Mouse (Mus musculus) embryonic facial prominence, embryonic 14.5 days (tissue): Measurements from ENCODE around the gene Gpsm2. TPM values are rescaled to one million over a fixed set of nuclear protein-coding genes. Genes with fewer than 3 reads are reported as not detected.
"Not testable (repeated sequence)": the region's sequence is repeated elsewhere in the genome, so short reads cannot be mapped to it uniquely, and the experiment has no call there.

ENCODE experiments used
- ATAC-seq: fragments of 200-750 bp; cut with Nextera tagmentation; 2 replicates; pipeline ENCODE4 v1.8.0; 2017; ENCODE audit warnings: low read depth, moderate number of reproducible peaks, moderate TSS enrichment
- DNase-seq: peaks from one replicate; pipeline ENCODE4 v3.0.0-alpha.2; 2015; ENCODE audit warnings: low spot score
- H3K27ac ChIP-seq: fragments of 300-500 bp; sonication (generic); replicated peaks from 2 replicates; pipeline ENCODE4 v1.5.1; 2014; ENCODE audit warnings: low read depth, mild to moderate bottlenecking, low read length, moderate library complexity
- H3K27me3 ChIP-seq: fragments of 300-500 bp; sonication (generic); replicated peaks from 2 replicates; pipeline ENCODE4 v1.6.1; 2014; ENCODE audit warnings: low read length; ENCODE audit not compliant: control insufficient read depth, insufficient read depth
- H3K36me3 ChIP-seq: fragments of 300-500 bp; sonication (generic); 2 replicates; pipeline ENCODE4 v1.6.1; 2014; ENCODE audit warnings: low read length, mixed read lengths; ENCODE audit not compliant: control insufficient read depth, insufficient read depth
- H3K4me1 ChIP-seq: fragments of 300-500 bp; sonication (generic); 2 replicates; pipeline ENCODE4 v1.6.1; 2014; ENCODE audit warnings: antibody characterized with exemption, low read length; ENCODE audit not compliant: control insufficient read depth, insufficient read depth
- H3K4me2 ChIP-seq: fragments of 300-500 bp; sonication (generic); 2 replicates; pipeline ENCODE4 v1.6.1; 2014; ENCODE audit warnings: low read depth, mild to moderate bottlenecking, low read length, moderate library complexity, mixed read lengths
- H3K4me3 ChIP-seq: fragments of 300-500 bp; sonication (generic); 2 replicates; pipeline ENCODE4 v1.5.1; 2014; ENCODE audit warnings: low read depth, mild to moderate bottlenecking, low read length
- H3K9ac ChIP-seq: fragments of 300-500 bp; sonication (generic); 2 replicates; pipeline ENCODE4 v1.6.1; 2014; ENCODE audit warnings: low read depth, mild to moderate bottlenecking, low read length, moderate library complexity, mixed read lengths
- H3K9me3 ChIP-seq: fragments of 300-500 bp; sonication (generic); 2 replicates; pipeline ENCODE4 v1.6.1; 2016; ENCODE audit warnings: low read length; ENCODE audit not compliant: control insufficient read depth
- WGBS: fragments of 180-500 bp; shearing (Covaris S2); extraction: QIAGEN DNeasy Blood & Tissue Kit; methylation state at CpG from one replicate; pipeline ENCODE4 v1.1.7; 2014; 5-methylcytosine and 5-hydroxymethylcytosine counted together
- polyA plus RNA-seq: library from polyadenylated mRNA; unstranded; fragments of >200 nt; fragmentation: Nextera tagmentation; extraction: Ambion mirVana; gene quantifications from 2 replicates; pipeline ENCODE4 v1.2.1, GENCODE M21; 2014

Gene Gpsm2
- polyA plus RNA-seq, 1 experiment from 2014 or later, result 69.5 TPM

DNA sequence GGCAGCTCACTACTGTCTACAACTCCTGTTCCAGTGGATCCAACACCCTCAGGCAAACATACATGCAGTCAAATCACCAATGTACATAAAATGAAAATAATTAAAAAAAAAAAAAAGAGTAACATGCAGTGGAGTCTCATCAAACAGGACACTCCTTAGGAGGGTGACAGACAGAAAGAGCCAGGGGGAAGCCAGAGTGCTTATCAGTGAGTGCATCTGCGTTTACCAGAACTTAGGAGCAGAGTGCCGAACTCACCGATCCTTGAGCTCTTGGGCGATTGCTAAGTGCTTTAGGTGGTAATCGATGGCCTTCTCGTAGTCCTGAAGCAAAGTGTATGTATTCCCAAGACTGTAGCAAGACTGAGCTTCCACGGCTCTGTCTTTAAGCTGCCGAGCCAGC, 23.4 kb downstream of the Gpsm2 start:
- peaks cover 89% of the 10 kb centered on the region for H3K36me3 ChIP-seq
- DNase-seq (no peak), ATAC-seq (no peak)
- H3K4me2 ChIP-seq, result no peak overlapping the region
- no peaks in the 10 kb centered on the region for H3K9me3 ChIP-seq
- no peaks in the 10 kb centered on the region for H3K4me1 ChIP-seq
- no peaks in the 10 kb centered on the region for H3K27me3 ChIP-seq
- H3K4me3 ChIP-seq, result no peak overlapping the region
- WGBS, result 92% methylated on average over 8 of the region's 8 CpGs
- no peak overlapping the region for H3K27ac ChIP-seq
- no peak overlapping the region for H3K9ac ChIP-seq

DNA sequence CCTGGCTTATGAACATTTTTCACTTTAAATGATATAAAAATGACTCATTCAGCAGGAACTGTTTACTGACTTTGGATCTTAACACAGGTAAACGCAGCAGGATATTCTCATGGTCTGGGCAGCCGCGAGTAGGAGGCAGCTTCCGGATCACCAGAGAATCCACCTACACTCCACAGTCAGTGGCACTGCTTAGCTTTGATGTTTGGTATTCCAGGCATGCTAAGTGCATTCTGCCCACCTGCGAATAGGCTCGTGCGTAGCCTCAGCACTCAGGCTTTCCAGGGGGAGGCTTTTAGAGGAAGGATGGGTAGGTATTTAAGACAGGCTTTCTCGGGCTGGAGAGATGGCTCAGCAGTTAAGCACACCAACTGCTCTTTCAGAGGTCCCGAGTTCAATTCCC, 27.8 kb downstream of the Gpsm2 start:
- no peaks in the 10 kb centered on the region for H3K9me3 ChIP-seq
- DNase-seq (no peak), ATAC-seq (no peak)
- H3K36me3 ChIP-seq, result peaks cover 69% of the 10 kb centered on the region
- peaks cover 6% of the 10 kb centered on the region; the same call in 1 of the 2 replicates for H3K4me1 ChIP-seq
- WGBS, result 81% methylated on average over 9 of the region's 9 CpGs
- no peak overlapping the region for H3K9ac ChIP-seq
- no peak overlapping the region for H3K27ac ChIP-seq
- H3K27me3 ChIP-seq, result no peaks in the 10 kb centered on the region
- no peak overlapping the region for H3K4me2 ChIP-seq
- H3K4me3 ChIP-seq, result no peak overlapping the region

DNA sequence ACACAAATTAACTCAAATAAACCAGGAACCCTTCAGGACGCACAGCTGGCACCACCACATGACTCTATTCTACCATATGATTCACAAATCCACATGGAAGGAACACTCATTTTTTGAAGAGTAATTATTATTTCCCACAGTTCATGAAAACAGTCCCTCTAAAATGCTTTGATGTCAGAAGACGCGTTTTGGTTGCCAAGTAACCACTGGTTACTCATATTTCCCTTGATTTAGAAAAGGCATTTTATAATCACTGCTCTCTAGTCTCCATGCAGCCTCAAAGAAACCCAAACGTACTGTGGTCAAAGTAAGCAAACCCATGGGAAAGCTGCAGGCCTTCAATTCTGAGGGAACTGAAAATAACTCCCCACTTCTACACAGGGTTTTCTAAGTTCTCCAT, 32.1 kb downstream of the Gpsm2 start:
- DNase-seq (peak; percentile 86), ATAC-seq (peak; percentile 85)
- no peak overlapping the region for H3K9ac ChIP-seq
- no peaks in the 10 kb centered on the region for H3K9me3 ChIP-seq
- no peaks in the 10 kb centered on the region for H3K27me3 ChIP-seq
- no peak overlapping the region for H3K4me3 ChIP-seq
- H3K4me1 ChIP-seq, result peaks cover 18% of the 10 kb centered on the region
- H3K27ac ChIP-seq, result peak overlapping the region; percentile 74
- peaks cover 63% of the 10 kb centered on the region for H3K36me3 ChIP-seq
- 22% methylated on average over 4 of the region's 4 CpGs for WGBS
- H3K4me2 ChIP-seq, result no peak overlapping the region

DNA sequence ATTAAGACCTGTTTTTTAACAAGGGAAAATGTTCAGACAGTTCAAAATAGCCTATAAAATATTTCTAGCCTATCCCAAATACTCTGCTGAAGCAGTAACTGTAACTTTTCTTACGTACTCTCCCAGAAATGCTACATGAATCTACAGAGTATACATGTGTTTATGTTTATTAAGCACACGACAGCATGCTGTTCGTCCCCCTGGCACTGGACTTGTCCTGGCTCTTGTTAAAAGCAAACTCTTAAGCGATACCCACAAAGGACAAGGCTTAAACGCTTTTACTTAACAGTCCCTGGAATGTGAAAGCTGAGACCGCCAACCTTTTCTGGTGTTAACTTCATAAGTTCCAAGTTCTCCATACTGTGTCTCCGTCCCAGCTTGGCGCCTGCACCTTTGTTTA, 32.7 kb downstream of the Gpsm2 start:
- H3K27ac ChIP-seq, result peak overlapping the region; percentile 74
- peaks cover 18% of the 10 kb centered on the region for H3K4me1 ChIP-seq
- H3K36me3 ChIP-seq, result peaks cover 61% of the 10 kb centered on the region
- no peak overlapping the region for H3K4me3 ChIP-seq
- DNase-seq, result peak; percentile 78
- no peak overlapping the region for H3K9ac ChIP-seq
- no peaks in the 10 kb centered on the region for H3K27me3 ChIP-seq
- ATAC-seq, result peak; percentile 56
- no peak overlapping the region for H3K4me2 ChIP-seq
- WGBS, result 39% methylated on average over 8 of the region's 8 CpGs
- no peaks in the 10 kb centered on the region for H3K9me3 ChIP-seq

DNA sequence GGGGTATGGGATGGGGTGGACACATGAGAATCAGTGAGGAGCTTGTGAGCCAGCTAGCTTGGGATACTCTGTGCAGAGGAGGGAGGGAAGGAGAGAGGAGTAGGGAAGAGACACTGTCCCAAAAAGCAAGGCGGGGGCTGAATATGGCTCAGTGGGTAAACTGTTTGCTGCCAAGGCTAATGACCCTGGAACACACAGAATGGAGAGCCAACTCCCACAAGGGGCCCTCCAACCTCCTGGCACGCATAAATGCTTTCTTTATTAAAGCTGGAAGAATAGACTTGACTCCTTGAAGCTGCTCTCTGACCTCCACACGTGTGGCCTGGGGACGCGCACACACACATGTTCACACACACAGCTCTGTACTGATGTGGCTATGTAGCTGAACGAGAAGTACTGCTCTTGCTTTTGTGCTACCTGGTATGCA, 33.1 kb downstream of the Gpsm2 start:
- peak; percentile 26; the same call in 1 of the 2 replicates for ATAC-seq
- Histone ChIP-seq H3K9ac (0 out of 2 replicates have a peak overlapping the region, but pooled peaks have one; percentile 6), H3K4me3 (no peak overlapping the region), H3K4me2 (no peak overlapping the region), H3K27ac (peak overlapping the region; percentile 74), H3K9me3 (no peaks in the 10 kb centered on the region), H3K4me1 (peaks cover 18% of the 10 kb centered on the region), H3K27me3 (no peaks in the 10 kb centered on the region), H3K36me3 (peaks cover 61% of the 10 kb centered on the region)
- DNase-seq, result peak; percentile 33
- 61% methylated on average over 6 of the region's 6 CpGs for WGBS

DNA sequence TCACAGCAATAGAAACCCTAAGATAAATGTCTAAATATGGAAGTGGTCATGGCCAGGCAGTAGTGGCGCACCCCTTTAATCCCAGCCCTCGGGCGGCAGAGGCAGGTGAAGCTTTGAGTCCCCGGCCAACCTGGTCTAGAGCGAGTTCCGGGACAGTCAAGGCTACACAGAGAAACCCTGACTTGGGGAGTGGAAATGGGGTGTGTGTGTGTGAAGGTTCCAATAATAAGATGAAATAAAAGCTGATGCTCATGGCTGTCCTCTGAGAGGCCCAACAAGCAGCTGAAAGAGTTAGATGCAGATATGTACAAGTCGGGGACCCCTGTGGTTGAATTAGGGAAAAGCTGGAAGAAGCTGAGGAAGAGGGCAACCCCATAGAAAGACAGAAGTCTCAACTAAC, 36.4 kb downstream of the Gpsm2 start:
- Histone ChIP-seq H3K36me3 (peaks cover 80% of the 10 kb centered on the region), H3K9ac (no peak overlapping the region), H3K4me1 (peaks cover 16% of the 10 kb centered on the region), H3K27me3 (no peaks in the 10 kb centered on the region), H3K4me2 (no peak overlapping the region), H3K4me3 (no peak overlapping the region), H3K27ac (no peak overlapping the region), H3K9me3 (no peaks in the 10 kb centered on the region)
- no peak for ATAC-seq
- DNase-seq, result no peak
- WGBS, result 94% methylated on average over 7 of the region's 7 CpGs

DNA sequence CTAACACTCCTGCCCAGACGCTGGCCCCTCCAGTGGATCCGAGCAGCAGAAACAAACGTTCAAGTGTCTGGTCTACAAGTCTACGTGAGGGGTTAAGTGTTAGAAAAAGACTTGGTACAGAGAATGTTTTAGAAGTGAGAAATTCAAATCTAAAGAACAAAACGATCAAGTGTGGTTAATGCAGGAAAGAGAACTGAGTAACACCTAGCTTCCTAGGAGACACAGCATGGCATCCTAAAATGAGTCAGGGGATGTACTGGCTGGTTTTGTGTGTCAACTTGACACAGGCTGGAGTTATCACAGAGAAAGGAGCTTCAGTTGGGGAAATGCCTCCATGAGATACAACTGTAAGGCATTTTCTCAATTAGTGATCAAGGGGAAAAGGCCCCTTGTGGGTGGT, 38.5 kb downstream of the Gpsm2 start:
- H3K9ac ChIP-seq, ATAC-seq, H3K4me1 ChIP-seq, H3K4me3 ChIP-seq, H3K27ac ChIP-seq, DNase-seq, H3K4me2 ChIP-seq, H3K9me3 ChIP-seq, H3K27me3 ChIP-seq: not testable (repeated sequence)
- WGBS, result 93% methylated on average over 5 of the region's 5 CpGs
- peaks cover 87% of the 10 kb centered on the region for H3K36me3 ChIP-seq

DNA sequence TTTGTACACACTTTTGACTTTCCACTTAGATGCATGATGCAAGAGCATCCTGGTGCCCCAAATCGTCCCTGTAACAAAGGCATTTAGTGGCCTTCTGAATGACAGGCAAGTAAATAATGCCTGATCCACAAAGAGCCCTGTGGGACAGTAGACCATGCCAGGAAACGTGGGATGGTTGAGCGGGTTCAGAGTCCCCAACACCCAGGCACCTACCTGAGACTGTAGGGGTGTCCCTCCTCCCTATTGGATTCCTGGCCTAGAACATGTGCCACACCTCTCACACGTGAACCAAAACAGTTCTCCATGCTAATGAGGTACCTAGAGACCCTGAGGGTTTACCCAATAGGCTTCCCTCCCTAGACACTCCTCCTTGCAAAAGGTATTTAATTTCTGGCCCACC, 41.1 kb downstream of the Gpsm2 start:
- H3K9ac ChIP-seq, result no peak overlapping the region
- no peak overlapping the region for H3K27ac ChIP-seq
- WGBS, result 84% methylated on average over 3 of the region's 4 CpGs
- DNase-seq (no peak), ATAC-seq (no peak)
- H3K4me2 ChIP-seq, result no peak overlapping the region
- H3K27me3 ChIP-seq, result no peaks in the 10 kb centered on the region
- no peaks in the 10 kb centered on the region for H3K4me1 ChIP-seq
- no peaks in the 10 kb centered on the region for H3K9me3 ChIP-seq
- H3K36me3 ChIP-seq, result peaks cover 95% of the 10 kb centered on the region
- no peak overlapping the region for H3K4me3 ChIP-seq

DNA sequence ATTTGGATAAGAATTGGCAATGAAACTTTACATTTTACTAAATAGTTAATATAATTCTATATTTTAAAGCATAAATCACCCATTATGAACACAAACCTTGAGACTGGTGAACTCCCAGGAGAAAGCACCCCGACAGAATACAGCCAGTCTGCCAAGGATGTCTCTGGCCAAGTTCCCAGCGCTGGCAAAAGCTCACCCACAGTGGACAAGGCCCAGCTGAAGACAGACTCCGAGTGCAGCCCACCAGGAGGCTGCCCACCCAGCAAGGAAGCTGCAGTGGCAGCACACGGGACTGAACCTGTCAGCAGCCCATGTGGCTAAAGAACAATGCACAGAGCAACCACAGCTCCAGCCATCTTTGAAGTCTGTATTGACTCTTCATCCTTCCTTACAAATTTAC, 45.5 kb downstream of the Gpsm2 start:
- H3K4me2 ChIP-seq, result no peak overlapping the region
- peaks cover 94% of the 10 kb centered on the region for H3K36me3 ChIP-seq
- no peak overlapping the region for H3K9ac ChIP-seq
- H3K4me3 ChIP-seq, result no peak overlapping the region
- ATAC-seq, result no peak
- 55% methylated on average over 4 of the region's 4 CpGs for WGBS
- H3K27ac ChIP-seq, result no peak overlapping the region
- no peaks in the 10 kb centered on the region for H3K27me3 ChIP-seq
- no peaks in the 10 kb centered on the region for H3K4me1 ChIP-seq
- H3K9me3 ChIP-seq, result no peaks in the 10 kb centered on the region
- DNase-seq, result no peak
